Mouse (Mus musculus) midbrain, embryonic 12.5 days (tissue): ENCODE data around the gene Ptpn1. TPM values are rescaled to one million over a fixed set of nuclear protein-coding genes. Genes with fewer than 3 reads are reported as not detected.

ENCODE experiments used
- ATAC-seq: fragments of 200-750 bp; cut with Nextera tagmentation; 2 replicates; pipeline ENCODE4 v1.8.0; 2017; ENCODE audit warnings: low read depth, moderate TSS enrichment, moderate library complexity; ENCODE audit not compliant: low FRiP score
- H3K27ac ChIP-seq: fragments of 300-500 bp; sonication (generic); replicated peaks from 2 replicates; pipeline ENCODE4 v1.5.1; 2016; ENCODE audit warnings: mild to moderate bottlenecking
- H3K27me3 ChIP-seq: fragments of 300-500 bp; sonication (generic); 2 replicates; pipeline ENCODE4 v1.6.1; 2016; ENCODE audit warnings: mild to moderate bottlenecking
- H3K36me3 ChIP-seq: fragments of 300-500 bp; sonication (generic); 2 replicates; pipeline ENCODE4 v1.6.1; 2016
- H3K4me1 ChIP-seq: fragments of 300-500 bp; sonication (generic); 2 replicates; pipeline ENCODE4 v1.6.1; 2016
- H3K4me2 ChIP-seq: fragments of 300-500 bp; sonication (generic); replicated peaks from 2 replicates; pipeline ENCODE4 v1.6.1; 2016; ENCODE audit warnings: mild to moderate bottlenecking, moderate library complexity
- H3K4me3 ChIP-seq: fragments of 300-500 bp; sonication (generic); 2 replicates; pipeline ENCODE4 v1.5.1; 2016; ENCODE audit warnings: mild to moderate bottlenecking
- H3K9ac ChIP-seq: fragments of 300-500 bp; sonication (generic); replicated peaks from 2 replicates; pipeline ENCODE4 v1.6.1; 2016; ENCODE audit warnings: mild to moderate bottlenecking, moderate library complexity
- H3K9me3 ChIP-seq: fragments of 300-500 bp; sonication (generic); 2 replicates; pipeline ENCODE4 v1.6.1; 2016; ENCODE audit warnings: mild to moderate bottlenecking
- WGBS: fragments of 180-500 bp; shearing (Covaris S2); methylation state at CpG from one replicate; pipeline ENCODE4 v1.1.7; 2016; 5-methylcytosine and 5-hydroxymethylcytosine counted together
- polyA plus RNA-seq: library from polyadenylated mRNA; unstranded; fragments of >200 nt; fragmentation: Nextera tagmentation; extraction: Ambion mirVana; gene quantifications from 2 replicates; pipeline ENCODE4 v1.2.1, GENCODE M21; 2016

Gene Ptpn1
- polyA plus RNA-seq, result 114 and 117 TPM in 2 replicates

GRCm38 (mm10) chr2:167931985-167932726, at the start of gene Ptpn1:
Gene Ptpn1 (plus strand): TSS chr2:167932057.
- peak; percentile 95 for ATAC-seq

GRCm38 (mm10) chr2:167886485-167886884, 45.4 kb upstream of the Ptpn1 start:
- H3K27me3 ChIP-seq, result peaks cover 31% of the 10 kb centered on the region
- H3K4me3 ChIP-seq, result no peak overlapping the region
- no peaks in the 10 kb centered on the region for H3K36me3 ChIP-seq
- peaks cover 9% of the 10 kb centered on the region for H3K4me1 ChIP-seq
- H3K27ac ChIP-seq, result no peak overlapping the region
- ATAC-seq, result no peak
- H3K9me3 ChIP-seq, result 0 out of 2 replicates have a peak, but pooled peaks cover 3% of the 10 kb centered on the region
- WGBS, result 75% methylated on average over 7 of the region's 7 CpGs
- no peak overlapping the region for H3K9ac ChIP-seq
- no peak overlapping the region for H3K4me2 ChIP-seq

More at GRCm38 (mm10) chr2:167931985-167932726, at the start of gene Ptpn1:
- Histone ChIP-seq H3K9ac (peak within 1 kb of the TSS; percentile 95), H3K4me2 (peak within 1 kb of the TSS; percentile 77), H3K4me1 (peaks cover 38% of the 10 kb centered on the region), H3K27me3 (no peaks in the 10 kb centered on the region), H3K36me3 (peaks cover 5% of the 10 kb centered on the region; the same call in 1 of the 2 replicates), H3K27ac (peak within 1 kb of the TSS; percentile 71), H3K4me3 (peak within 1 kb of the TSS; percentile 96), H3K9me3 (no peaks in the 10 kb centered on the region)
- under 1% methylated on average over 98 of the region's 99 CpGs for WGBS

- ATAC-seq, result no peak
- peaks cover 36% of the 10 kb centered on the region for H3K27me3 ChIP-seq
- 15% methylated on average over 22 of the region's 22 CpGs for WGBS
- no peaks in the 10 kb centered on the region for H3K36me3 ChIP-seq
- H3K9ac ChIP-seq, result 0 out of 2 replicates have a peak overlapping the region, but pooled peaks have one; percentile 11
- peaks cover 9% of the 10 kb centered on the region for H3K4me1 ChIP-seq
- peak overlapping the region; percentile 22 for H3K4me3 ChIP-seq
- H3K9me3 ChIP-seq, result no peaks in the 10 kb centered on the region
- H3K27ac ChIP-seq, result no peak overlapping the region
- H3K4me2 ChIP-seq, result peak overlapping the region; percentile 51
Measured at GRCm38 (mm10) chr2:167887516-167888347, 44.1 kb upstream of the Ptpn1 start.

GRCm38 (mm10) chr2:167888834-167889233, 43.0 kb upstream of the Ptpn1 start:
- ATAC-seq, result no peak
- WGBS, result 71% methylated on average over 6 of the region's 6 CpGs

GRCm38 (mm10) chr2:167889886-167890285, 42.0 kb upstream of the Ptpn1 start:
- ATAC-seq, result no peak
- H3K9ac ChIP-seq, result no peak overlapping the region
- no peak overlapping the region for H3K4me3 ChIP-seq
- H3K27me3 ChIP-seq, result peaks cover 56% of the 10 kb centered on the region
- H3K4me2 ChIP-seq, result no peak overlapping the region
- no peaks in the 10 kb centered on the region for H3K9me3 ChIP-seq
- H3K4me1 ChIP-seq, result peaks cover 9% of the 10 kb centered on the region
- no peaks in the 10 kb centered on the region for H3K36me3 ChIP-seq
- 77% methylated on average over 4 of the region's 4 CpGs for WGBS
- H3K27ac ChIP-seq, result no peak overlapping the region

More at GRCm38 (mm10) chr2:167888834-167889233, 43.0 kb upstream of the Ptpn1 start:
- H3K4me1 ChIP-seq, result peaks cover 9% of the 10 kb centered on the region
- no peak overlapping the region for H3K27ac ChIP-seq
- no peak overlapping the region for H3K4me2 ChIP-seq
- no peaks in the 10 kb centered on the region for H3K36me3 ChIP-seq
- no peak overlapping the region for H3K9ac ChIP-seq
- peaks cover 47% of the 10 kb centered on the region for H3K27me3 ChIP-seq
- H3K9me3 ChIP-seq, result no peaks in the 10 kb centered on the region
- no peak overlapping the region for H3K4me3 ChIP-seq

- H3K36me3 ChIP-seq, result no peaks in the 10 kb centered on the region
- no peak overlapping the region for H3K4me2 ChIP-seq
- peaks cover 11% of the 10 kb centered on the region for H3K4me1 ChIP-seq
- H3K27me3 ChIP-seq, result peaks cover 64% of the 10 kb centered on the region
- no peak for ATAC-seq
- H3K27ac ChIP-seq, result no peak overlapping the region
- no peaks in the 10 kb centered on the region for H3K9me3 ChIP-seq
- 11% methylated on average over 9 of the region's 9 CpGs for WGBS
- no peak overlapping the region for H3K4me3 ChIP-seq
- no peak overlapping the region for H3K9ac ChIP-seq
Measured at GRCm38 (mm10) chr2:167891908-167892307, 39.9 kb upstream of the Ptpn1 start.

DNA sequence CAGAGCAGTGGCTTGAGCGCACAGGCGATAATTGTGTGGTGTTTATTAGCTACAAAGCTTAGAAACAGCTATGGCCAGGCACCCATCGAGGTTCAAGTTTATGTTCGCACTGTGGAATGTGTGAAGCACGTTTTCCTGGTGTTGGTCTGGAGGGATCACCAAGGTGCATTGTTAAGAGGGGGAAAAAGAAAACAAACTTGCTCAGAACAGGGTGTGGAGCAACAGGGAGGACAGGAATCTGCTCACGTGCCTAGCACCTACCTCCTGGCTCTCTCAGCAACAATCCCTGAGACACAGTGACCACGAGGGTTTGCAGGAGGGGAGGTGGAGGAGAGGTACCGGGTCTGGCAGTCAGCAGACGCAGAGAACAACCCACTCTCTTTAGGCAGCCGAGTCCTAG, 38.2 kb upstream of the Ptpn1 start:
- H3K9ac ChIP-seq, result no peak overlapping the region
- H3K4me3 ChIP-seq, result no peak overlapping the region
- no peak for ATAC-seq
- peaks cover 2% of the 10 kb centered on the region; the same call in 1 of the 2 replicates for H3K4me1 ChIP-seq
- no peaks in the 10 kb centered on the region for H3K9me3 ChIP-seq
- no peak overlapping the region for H3K27ac ChIP-seq
- no peak overlapping the region for H3K4me2 ChIP-seq
- H3K36me3 ChIP-seq, result no peaks in the 10 kb centered on the region
- 71% methylated on average over 10 of the region's 10 CpGs for WGBS
- H3K27me3 ChIP-seq, result peaks cover 53% of the 10 kb centered on the region

DNA sequence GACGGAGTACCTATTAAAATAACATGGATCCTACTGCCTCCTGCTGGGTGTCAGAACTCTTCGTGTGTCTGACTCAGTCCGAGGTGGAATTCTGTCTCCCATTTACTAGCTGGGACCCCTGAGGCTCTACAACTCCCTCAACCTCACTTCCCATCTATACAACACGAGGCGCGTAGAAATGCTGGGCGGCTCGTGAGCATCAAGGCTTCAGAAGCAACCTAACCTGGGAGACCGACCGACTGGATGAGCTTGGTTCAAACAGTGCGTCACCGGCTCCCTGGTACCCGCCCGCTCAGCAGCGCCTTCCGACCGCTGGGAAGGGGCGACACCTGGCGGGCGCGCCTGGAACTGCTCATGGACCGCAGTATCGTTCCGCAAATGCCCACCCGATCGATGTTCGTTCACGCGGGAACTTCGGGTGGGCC, 36.9 kb upstream of the Ptpn1 start:
- WGBS, result 2% methylated on average over 30 of the region's 30 CpGs
- Histone ChIP-seq H3K9me3 (no peaks in the 10 kb centered on the region), H3K4me3 (peak overlapping the region; percentile 18; the same call in 1 of the 2 replicates), H3K4me1 (peaks cover 5% of the 10 kb centered on the region), H3K9ac (no peak overlapping the region), H3K27me3 (peaks cover 50% of the 10 kb centered on the region), H3K4me2 (peak overlapping the region; percentile 44), H3K27ac (no peak overlapping the region), H3K36me3 (no peaks in the 10 kb centered on the region)
- ATAC-seq, result peak; percentile 72

- Histone ChIP-seq H3K27me3 (peaks cover 50% of the 10 kb centered on the region), H3K4me2 (no peak overlapping the region), H3K9me3 (no peaks in the 10 kb centered on the region), H3K4me3 (no peak overlapping the region), H3K9ac (no peak overlapping the region), H3K36me3 (no peaks in the 10 kb centered on the region), H3K27ac (no peak overlapping the region), H3K4me1 (peaks cover 8% of the 10 kb centered on the region)
- 71% methylated on average over 8 of the region's 8 CpGs for WGBS
- no peak for ATAC-seq
Measured at GRCm38 (mm10) chr2:167897896-167898295, 34.0 kb upstream of the Ptpn1 start.

DNA sequence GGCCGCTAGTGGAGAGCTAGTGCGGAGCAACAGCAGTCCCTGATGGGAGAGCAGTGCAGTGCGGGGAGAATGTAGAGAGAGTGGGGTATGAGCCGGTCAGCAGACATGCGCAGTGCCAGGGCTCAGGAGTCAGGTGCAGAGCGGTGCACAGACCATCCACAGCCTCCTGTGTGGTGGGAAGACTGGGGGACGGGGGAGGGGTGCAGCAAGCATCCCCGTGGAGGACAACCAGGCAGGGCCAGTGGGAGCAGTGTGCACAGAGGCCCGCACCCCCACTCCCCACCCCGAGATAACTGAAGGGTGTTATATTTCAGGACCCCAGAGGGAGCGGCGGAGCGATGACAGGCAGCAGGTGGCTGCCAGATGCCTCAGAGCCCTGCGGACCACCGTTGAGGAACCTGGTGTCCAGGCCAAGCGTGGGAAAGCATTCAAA, 31.9 kb upstream of the Ptpn1 start:
- no peaks in the 10 kb centered on the region for H3K36me3 ChIP-seq
- no peak overlapping the region for H3K4me2 ChIP-seq
- H3K27me3 ChIP-seq, result peaks cover 31% of the 10 kb centered on the region
- WGBS, result 39% methylated on average over 16 of the region's 16 CpGs
- no peak for ATAC-seq
- no peaks in the 10 kb centered on the region for H3K9me3 ChIP-seq
- H3K4me3 ChIP-seq, result no peak overlapping the region
- no peak overlapping the region for H3K27ac ChIP-seq
- H3K9ac ChIP-seq, result no peak overlapping the region
- H3K4me1 ChIP-seq, result peaks cover 8% of the 10 kb centered on the region

- Histone ChIP-seq H3K4me3 (no peak overlapping the region), H3K9me3 (no peaks in the 10 kb centered on the region), H3K9ac (no peak overlapping the region), H3K36me3 (no peaks in the 10 kb centered on the region), H3K4me2 (no peak overlapping the region), H3K27ac (no peak overlapping the region), H3K4me1 (peaks cover 6% of the 10 kb centered on the region; the same call in 1 of the 2 replicates), H3K27me3 (peaks cover 11% of the 10 kb centered on the region)
- ATAC-seq, result no peak
- WGBS, result 69% methylated on average over 9 of the region's 9 CpGs
Measured at GRCm38 (mm10) chr2:167902116-167902703, 29.6 kb upstream of the Ptpn1 start.
